Mouse (Mus musculus): Measurements from ENCODE around the gene Mbnl2.

DNA sequence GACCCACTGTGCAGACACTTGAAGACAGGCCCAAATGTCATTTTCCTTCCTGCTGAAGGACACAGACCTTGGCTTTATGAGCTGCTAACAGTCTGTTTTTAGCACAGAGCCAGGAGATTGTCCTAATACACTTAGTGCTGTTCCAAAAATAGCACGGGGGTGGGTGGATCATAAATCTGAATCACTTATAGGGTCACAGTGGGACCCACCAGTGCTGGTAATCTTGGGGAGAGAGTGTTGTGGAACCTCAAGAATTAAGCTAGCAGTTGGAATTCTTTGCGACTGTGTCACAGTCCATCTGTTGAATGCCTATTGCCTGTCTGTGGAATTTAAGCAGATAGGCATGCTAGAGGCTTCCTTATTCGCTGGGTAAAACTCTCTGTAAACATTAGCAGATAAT is 24.2 kb downstream of the Mbnl2 start:
- TF ChIP-seq CTCF (IDR thresholded peaks at IDR 0.05; ENCODE audit: control insufficient read depth, insufficient read depth, low read length), result no peak
- no peak for TF ChIP-seq POLR2A (IDR thresholded peaks at IDR 0.05; ENCODE audit: borderline replicate concordance, control insufficient read depth, low read depth, low read length)
